Mouse (Mus musculus) MEL-GATA-1-ER (cell line): ENCODE results near the gene Slc46a3.

Experiments
- DNase-seq: peaks from one replicate; pipeline ENCODE4 v3.0.0-alpha.2; 2012; ENCODE audit warnings: low read depth; ENCODE audit errors: extremely low read depth

Gene Slc46a3

DNA sequence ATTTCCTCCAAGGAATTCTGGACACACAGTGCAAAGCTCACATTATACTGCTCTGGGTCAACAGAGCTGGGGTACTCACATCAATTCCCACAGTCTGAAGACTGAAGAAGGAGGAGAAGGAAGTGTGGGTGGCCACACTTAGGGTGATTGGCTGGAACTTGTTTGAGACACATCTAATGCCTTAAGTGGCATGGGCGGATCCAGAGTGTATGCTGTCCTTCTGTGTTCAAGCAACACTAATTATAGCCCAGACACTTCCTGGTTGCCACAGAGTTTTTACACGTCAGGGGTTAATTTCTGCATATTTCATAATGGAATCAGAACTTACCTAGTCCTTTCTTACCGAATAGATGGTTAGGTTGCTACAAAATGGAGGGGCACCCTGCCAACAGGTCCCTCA lies 49.3 kb downstream of the Slc46a3 start:
- DNase-seq = no peak

DNA sequence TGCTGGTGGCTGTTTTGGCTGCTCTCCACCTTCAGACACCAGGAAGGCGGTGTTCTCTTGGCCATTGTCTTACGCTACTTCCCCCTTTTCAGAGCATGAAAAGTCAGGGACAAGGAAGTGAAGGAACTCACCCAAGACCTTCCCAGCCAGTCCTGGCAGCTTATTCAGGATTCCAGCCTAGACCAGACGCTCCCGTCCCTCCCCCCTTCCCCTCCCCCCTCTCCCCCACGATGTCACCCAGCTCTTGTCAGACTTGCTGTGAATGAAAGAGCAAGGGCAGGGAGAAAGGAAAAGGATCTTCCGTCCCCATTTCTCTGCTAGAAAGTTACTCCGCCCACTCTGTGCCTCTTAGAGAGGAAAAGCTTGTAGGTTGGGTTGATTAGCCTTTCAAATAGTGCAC lies 51.3 kb downstream of the Slc46a3 start:
- no peak for DNase-seq

DNA sequence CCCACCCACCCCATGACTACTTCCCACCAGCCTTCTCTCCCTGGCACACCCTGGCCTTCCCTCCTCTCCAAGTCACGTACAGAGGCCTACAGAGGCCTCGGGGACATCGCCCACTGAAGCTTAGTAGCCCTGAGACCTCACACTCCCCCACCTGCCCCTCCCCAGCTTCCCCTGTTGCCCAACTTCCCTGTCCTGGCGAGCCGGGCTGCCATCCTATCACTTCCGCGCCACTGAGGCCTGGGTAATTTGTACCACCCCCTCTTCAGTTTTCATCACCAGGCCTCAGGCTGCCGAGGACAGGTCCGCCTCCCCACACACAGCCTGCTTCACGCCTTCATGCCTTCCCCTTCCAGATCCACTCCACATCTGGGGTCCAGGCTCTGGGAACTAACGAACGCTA lies 55.2 kb downstream of the Slc46a3 start:
- DNase-seq = no peak

DNA sequence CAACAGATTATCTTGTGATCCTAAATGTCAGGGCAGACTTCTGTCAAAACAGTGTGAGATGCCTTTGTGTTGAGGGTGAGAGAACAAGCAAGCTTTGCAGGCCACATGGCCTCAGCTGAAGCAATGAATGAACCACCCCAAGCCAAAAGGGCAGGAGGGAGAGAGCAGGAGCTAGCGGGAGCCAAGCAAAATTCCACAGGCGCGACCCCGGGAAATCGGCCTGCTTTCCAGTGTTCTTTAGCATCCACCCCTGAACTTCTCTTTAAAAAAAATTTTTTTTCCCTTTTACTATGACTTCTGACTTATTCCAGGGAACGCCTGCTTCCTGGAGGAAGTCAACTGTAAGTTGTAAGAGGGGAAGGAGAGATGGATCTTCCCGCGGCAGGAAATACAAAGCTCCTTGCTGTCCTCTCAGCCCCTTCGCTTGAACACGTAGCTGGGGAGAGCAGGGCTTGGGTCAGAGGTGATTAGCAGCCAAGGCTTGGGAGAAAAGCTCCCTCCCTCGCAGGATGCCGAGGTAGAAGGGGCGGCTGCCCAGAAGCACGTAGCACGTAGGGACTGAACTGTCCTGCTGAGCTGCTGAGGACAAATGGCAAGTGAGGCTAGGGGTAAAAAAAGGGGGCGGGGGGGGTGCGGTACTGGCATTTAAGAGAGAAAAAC lies 59.6 kb downstream of the Slc46a3 start:
- DNase-seq = no peak

DNA sequence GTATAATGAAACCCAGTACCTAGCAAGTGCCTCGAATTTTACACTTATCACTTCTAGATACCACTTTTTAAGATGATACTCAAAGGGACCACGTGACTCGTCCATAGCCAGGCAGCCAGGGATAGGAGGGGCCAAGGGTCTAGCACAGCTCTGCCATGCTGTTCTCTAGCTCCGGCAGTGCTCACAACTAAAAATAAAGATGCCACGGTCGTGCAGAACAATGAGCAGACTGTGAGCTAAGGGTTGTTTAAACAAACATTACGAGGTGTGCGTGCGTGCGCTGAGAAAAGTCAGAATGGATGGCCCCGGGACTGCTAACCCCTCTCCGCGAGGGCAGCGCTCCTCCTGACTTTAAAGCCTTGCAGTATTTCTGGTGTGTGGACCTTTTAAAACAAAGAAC lies 61.8 kb downstream of the Slc46a3 start:
- no peak for DNase-seq

DNA sequence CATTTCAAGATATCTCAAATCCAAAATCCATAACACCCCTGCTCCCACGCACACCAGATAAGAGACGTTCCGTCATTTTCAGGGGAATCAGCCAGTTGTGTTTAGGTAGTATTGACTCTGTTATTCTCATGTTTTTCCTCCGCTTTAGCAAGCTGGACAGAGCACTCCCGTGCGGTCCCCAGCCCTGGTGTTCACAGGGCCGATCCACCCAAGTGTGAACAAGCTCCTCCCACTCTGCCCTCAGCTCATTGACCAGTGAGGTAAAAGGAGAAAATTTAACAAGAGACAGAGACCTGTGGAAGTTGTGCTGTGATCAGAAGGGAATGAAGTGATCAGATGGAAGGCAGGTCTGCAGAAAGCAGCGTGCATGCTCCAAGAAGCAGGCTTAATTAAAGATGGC lies 65.8 kb downstream of the Slc46a3 start:
- no peak for DNase-seq
